Comparison of ENCODE assay signal across 17 mouse cellular contexts in genomic region chr19:56199401-56200150, GRCm38 (mm10).
DNase-seq lines count a peak whose midpoint lies in the region; ATAC-seq lines count a peak whose summit lies in the region.
"Had no signal": no experiment of that assay in that cellular context is flagged by ENCODE, and none has a peak within 500 bp of the region (broad histone marks: within the 10 kb centered on the region; RNA-seq: fewer than 3 reads in every experiment).

No protein-coding gene starts in this region.

- H3K27ac ChIP-seq in heart, embryonic 11.5 days (ENCODE audit: low read depth, low read length): 0 out of 2 replicates have a peak overlapping the region, but pooled peaks have one; percentile 8
- no peak overlapping the region for H3K27ac ChIP-seq in heart, embryonic 10.5 days
- 0 out of 2 replicates have a peak overlapping the region, but pooled peaks have one; percentile 8 for H3K27ac ChIP-seq in lung, embryonic 16.5 days (ENCODE audit: low read length)
- H3K27ac ChIP-seq: forebrain, embryonic 12.5 days; hindbrain, embryonic 12.5 days; limb, embryonic 15.5 days; liver, embryonic 15.5 days; neural tube, embryonic 15.5 days had no signal

- no peak overlapping the region for H3K4me2 ChIP-seq in heart, embryonic 11.5 days
- H3K4me2 ChIP-seq in lung, embryonic 16.5 days (ENCODE audit: low read depth, low read length): no peak overlapping the region
- H3K4me2 ChIP-seq: forebrain, embryonic 12.5 days; hindbrain, embryonic 12.5 days; limb, embryonic 15.5 days; liver, embryonic 15.5 days; neural tube, embryonic 15.5 days had no signal

- 66% methylated on average over 14 of the region's 14 CpGs for whole genome bisulfite sequencing in heart, embryonic 11.5 days (ENCODE audit: insufficient replicate concordance)
- 66% methylated on average over 14 of the region's 14 CpGs for WGBS in heart, embryonic 10.5 days
- WGBS in lung, embryonic 16.5 days: 52% methylated on average over 14 of the region's 14 CpGs

- no peak overlapping the region for H3K9ac ChIP-seq in heart, embryonic 11.5 days (ENCODE audit: low read depth, low read length)
- no peak overlapping the region for H3K9ac ChIP-seq in lung, embryonic 16.5 days (ENCODE audit: low read length)
- H3K9ac ChIP-seq: forebrain, embryonic 12.5 days; hindbrain, embryonic 12.5 days; limb, embryonic 15.5 days; liver, embryonic 15.5 days; neural tube, embryonic 15.5 days had no signal

- no peak for ATAC-seq in heart, embryonic 11.5 days (replicated peaks; ENCODE audit: insufficient number of reproducible peaks, low FRiP score, low TSS enrichment)
- 0 out of 2 replicates have a peak, but pooled peaks have one; percentile 40 for ATAC-seq in lung, embryonic 16.5 days (ENCODE audit: low read depth)
- ATAC-seq: midbrain, embryonic 16.5 days had no signal

- no peaks in the 10 kb centered on the region for H3K4me1 ChIP-seq in heart, embryonic 11.5 days (ENCODE audit: control insufficient read depth, insufficient read depth, low read length)
- H3K4me1 ChIP-seq in heart, embryonic 10.5 days: no peaks in the 10 kb centered on the region
- H3K4me1 ChIP-seq in lung, embryonic 16.5 days (replicated peaks; ENCODE audit: control insufficient read depth, insufficient read depth, low read length): peaks cover 11% of the 10 kb centered on the region; the same call in 1 of the 2 replicates
- H3K4me1 ChIP-seq: liver, embryonic 15.5 days; megakaryocyte, embryonic 14.5 days; neural tube, embryonic 15.5 days had no signal

- no peak for DNase-seq in heart, embryonic 10.5 days (ENCODE audit: low spot score)
- no peak for DNase-seq in lung, postnatal 14 days
- DNase-seq in forelimb bud, embryonic 11.5 days (ENCODE audit: low read depth, low spot score): peak; percentile 38
- DNase-seq in retina, postnatal 1 day: peak; percentile 72
- no peak for DNase-seq in thymus, postnatal 10 days (ENCODE audit: low spot score in 2 of 2)
- no peak for DNase-seq in cerebellum, adult 9-11 months
- DNase-seq: cerebellum, adult 8-10 months; gastrocnemius, postnatal 10 days had no signal

- no peaks in the 10 kb centered on the region for H3K9me3 ChIP-seq in heart, embryonic 11.5 days (replicated peaks; ENCODE audit: control insufficient read depth, low read length)
- H3K9me3 ChIP-seq in heart, embryonic 10.5 days: no peaks in the 10 kb centered on the region
- H3K9me3 ChIP-seq in lung, embryonic 16.5 days (ENCODE audit: control insufficient read depth, low read length): no peaks in the 10 kb centered on the region
- H3K9me3 ChIP-seq: forebrain, embryonic 12.5 days; hindbrain, embryonic 12.5 days; limb, embryonic 15.5 days; liver, embryonic 15.5 days; megakaryocyte, embryonic 14.5 days; neural tube, embryonic 15.5 days had no signal

- no peak overlapping the region for H3K4me3 ChIP-seq in heart, embryonic 11.5 days (ENCODE audit: low read depth, low read length)
- H3K4me3 ChIP-seq in heart, embryonic 10.5 days: no peak overlapping the region
- H3K4me3 ChIP-seq in lung, embryonic 16.5 days (ENCODE audit: low read length): no peak overlapping the region
- H3K4me3 ChIP-seq: forebrain, embryonic 12.5 days; hindbrain, embryonic 12.5 days; limb, embryonic 15.5 days; liver, embryonic 15.5 days; megakaryocyte, embryonic 14.5 days; neural tube, embryonic 15.5 days had no signal

- no peaks in the 10 kb centered on the region for H3K36me3 ChIP-seq in heart, embryonic 11.5 days (ENCODE audit: control insufficient read depth, insufficient read depth, low read length)
- no peaks in the 10 kb centered on the region for H3K36me3 ChIP-seq in heart, embryonic 10.5 days
- H3K36me3 ChIP-seq in lung, embryonic 16.5 days (ENCODE audit: control insufficient read depth, insufficient read depth, low read length): no peaks in the 10 kb centered on the region
- H3K36me3 ChIP-seq: forebrain, embryonic 12.5 days; hindbrain, embryonic 12.5 days; limb, embryonic 15.5 days; liver, embryonic 15.5 days; neural tube, embryonic 15.5 days had no signal

- no peaks in the 10 kb centered on the region for H3K27me3 ChIP-seq in heart, embryonic 11.5 days (ENCODE audit: control insufficient read depth, insufficient read depth, low read length)
- H3K27me3 ChIP-seq in heart, embryonic 10.5 days (ENCODE audit: insufficient read depth, poor library complexity, severe bottlenecking): peaks cover 19% of the 10 kb centered on the region; the same call in 1 of the 2 replicates
- H3K27me3 ChIP-seq in lung, embryonic 16.5 days (ENCODE audit: control insufficient read depth, insufficient read depth, low read depth, low read length): no peaks in the 10 kb centered on the region
- H3K27me3 ChIP-seq: hindbrain, embryonic 12.5 days; liver, embryonic 15.5 days; megakaryocyte, embryonic 14.5 days; neural tube, embryonic 15.5 days had no signal

Comparison
In these comparisons a context has a peak if more than half of its experiments do, and no peak if none do; other contexts are left out.
1. DNase-seq: peak in forelimb bud, embryonic 11.5 days (single experiment) and retina, postnatal 1 day (single experiment); none in heart, embryonic 10.5 days (single experiment), lung, postnatal 14 days (single experiment), thymus, postnatal 10 days (0 of 2) and cerebellum, adult 9-11 months (single experiment).